Mouse (Mus musculus): ENCODE results near the gene Atp13a1. TPM values are rescaled to one million over a fixed set of nuclear protein-coding genes. Genes with fewer than 3 reads are reported as not detected.

Atp13a1 gene
- polyA plus RNA-seq, 1 experiment from 2014 or later: 53.4 TPM

DNA sequence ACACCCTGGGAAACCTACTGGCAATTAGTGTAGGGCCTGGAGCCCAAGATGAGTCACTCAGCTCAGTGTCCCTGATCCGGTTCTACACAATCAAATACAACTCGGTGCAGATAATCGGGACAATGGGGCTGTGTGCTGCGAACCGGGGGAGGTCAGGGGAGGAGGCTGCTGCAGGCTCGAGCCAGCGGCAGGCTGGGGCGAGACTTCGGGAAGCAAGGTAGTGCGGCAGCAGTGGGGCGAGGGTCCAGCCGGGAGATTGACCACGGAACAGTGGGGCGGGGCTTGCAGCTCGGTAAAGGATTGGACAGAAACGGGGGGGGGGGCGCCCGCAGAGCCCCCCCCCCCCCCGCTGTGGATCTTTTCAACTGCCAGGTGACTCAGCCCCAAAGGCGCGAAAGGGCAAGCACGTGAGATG is 31.0 kb downstream of the Atp13a1 start:
- H3K4me3 ChIP-seq (ENCODE audit: low read length): peak overlapping the region; percentile 64
- peak overlapping the region; percentile 55 for H3K27ac ChIP-seq (ENCODE audit: low read depth, low read length)
- peak overlapping the region; percentile 69 for H3K9ac ChIP-seq (ENCODE audit: low read depth, low read length)
- peak overlapping the region; percentile 81 for H3K4me2 ChIP-seq (replicated peaks; ENCODE audit: low read depth, low read length)
- peaks cover 20% of the 10 kb centered on the region; the same call in 1 of the 2 replicates for H3K36me3 ChIP-seq (ENCODE audit: control insufficient read depth, insufficient read depth, low read length)
- WGBS: 2% methylated on average over 16 of the region's 22 CpGs
- peak; percentile 63 for ATAC-seq (ENCODE audit: low FRiP score, low TSS enrichment)
- H3K27me3 ChIP-seq (ENCODE audit: control insufficient read depth, insufficient read depth, low read length): no peaks in the 10 kb centered on the region
- H3K4me1 ChIP-seq (ENCODE audit: control insufficient read depth, insufficient read depth, low read length): peaks cover 16% of the 10 kb centered on the region
- no peaks in the 10 kb centered on the region for H3K9me3 ChIP-seq (ENCODE audit: control insufficient read depth, low read length)

DNA sequence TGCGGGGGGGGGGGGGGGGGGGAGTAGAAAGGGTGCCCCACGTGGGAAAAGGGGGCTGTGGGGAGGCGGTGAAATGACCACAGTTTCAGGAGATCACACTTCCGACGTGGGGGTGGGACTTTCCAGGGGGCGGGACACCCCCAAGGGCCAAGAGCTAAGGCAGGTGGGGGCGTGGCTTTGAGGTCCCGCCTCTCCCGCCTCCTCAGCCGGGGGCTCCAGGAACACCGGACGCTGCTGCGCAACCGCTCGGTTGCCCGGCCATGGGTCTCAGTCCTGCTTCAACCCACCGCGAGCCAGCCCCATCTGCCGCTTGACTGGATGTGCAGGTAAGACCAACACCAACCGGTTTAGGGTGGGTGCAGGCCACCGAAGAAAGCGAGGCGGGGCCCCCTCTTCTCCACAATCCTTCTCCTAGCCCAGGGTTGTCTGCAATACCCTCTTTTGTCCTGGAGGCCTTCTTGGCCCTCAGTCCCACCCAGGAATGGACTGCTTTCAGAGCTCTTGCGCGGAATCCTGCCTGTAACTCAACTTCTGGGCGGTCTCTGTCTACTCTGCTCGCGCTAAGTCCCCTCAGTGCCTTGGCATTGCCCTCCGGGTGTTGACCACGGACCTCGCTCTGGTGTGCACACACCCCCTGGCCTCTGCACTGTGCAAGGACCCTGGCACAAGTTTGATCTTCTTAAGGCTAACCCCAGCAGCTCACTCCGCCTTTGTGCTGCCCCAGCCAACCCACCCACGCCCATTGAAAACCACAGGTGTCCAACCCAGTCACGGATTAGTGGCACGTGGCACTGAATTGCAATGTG is 31.6 kb downstream of the Atp13a1 start, which contains the start of gene Lpar2:
TSS of gene Lpar2 (plus strand) at position 44 of the 806 bp plus-strand sequence.
- Histone ChIP-seq H3K27me3 (ENCODE audit: control insufficient read depth, insufficient read depth, low read length) (no peaks in the 10 kb centered on the region), H3K9ac (ENCODE audit: low read depth, low read length) (peak within 1 kb of the TSS; percentile 69), H3K4me2 (replicated peaks; ENCODE audit: low read depth, low read length) (peak within 1 kb of the TSS; percentile 81), H3K4me3 (ENCODE audit: low read length) (peak within 1 kb of the TSS; percentile 64), H3K27ac (ENCODE audit: low read depth, low read length) (peak within 1 kb of the TSS; percentile 86), H3K36me3 (ENCODE audit: control insufficient read depth, insufficient read depth, low read length) (peaks cover 17% of the 10 kb centered on the region; the same call in 1 of the 2 replicates), H3K4me1 (ENCODE audit: control insufficient read depth, insufficient read depth, low read length) (peaks cover 16% of the 10 kb centered on the region), H3K9me3 (ENCODE audit: control insufficient read depth, low read length) (no peaks in the 10 kb centered on the region)
- ATAC-seq (ENCODE audit: low FRiP score, low TSS enrichment): peak; percentile 87
- WGBS: 1% methylated on average over 29 of the region's 35 CpGs

DNA sequence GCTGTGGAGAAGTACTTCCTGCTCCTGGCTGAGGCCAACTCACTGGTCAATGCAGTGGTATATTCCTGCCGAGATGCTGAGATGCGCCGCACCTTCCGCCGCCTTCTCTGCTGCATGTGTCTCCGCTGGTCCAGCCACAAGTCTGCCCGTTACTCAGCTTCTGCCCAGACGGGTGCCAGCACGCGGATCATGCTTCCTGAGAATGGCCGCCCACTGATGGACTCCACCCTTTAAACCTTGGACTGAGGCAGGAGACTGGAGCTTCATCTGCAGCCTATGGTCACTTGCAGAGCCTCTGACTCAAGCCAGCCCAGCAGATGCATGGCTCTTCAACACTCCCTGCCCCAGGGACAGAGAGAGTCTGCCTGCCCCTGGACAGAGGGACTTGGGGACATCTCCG is 35.4 kb downstream of the Atp13a1 start:
- no peaks in the 10 kb centered on the region for H3K9me3 ChIP-seq (ENCODE audit: control insufficient read depth, low read length)
- H3K9ac ChIP-seq (ENCODE audit: low read depth, low read length): no peak overlapping the region
- peaks cover 16% of the 10 kb centered on the region for H3K4me1 ChIP-seq (ENCODE audit: control insufficient read depth, insufficient read depth, low read length)
- no peaks in the 10 kb centered on the region for H3K27me3 ChIP-seq (ENCODE audit: control insufficient read depth, insufficient read depth, low read length)
- ATAC-seq (ENCODE audit: low FRiP score, low TSS enrichment): no peak
- H3K4me3 ChIP-seq (ENCODE audit: low read length): no peak overlapping the region
- peaks cover 19% of the 10 kb centered on the region; the same call in 1 of the 2 replicates for H3K36me3 ChIP-seq (ENCODE audit: control insufficient read depth, insufficient read depth, low read length)
- H3K27ac ChIP-seq (ENCODE audit: low read depth, low read length): no peak overlapping the region
- H3K4me2 ChIP-seq (replicated peaks; ENCODE audit: low read depth, low read length): no peak overlapping the region
- WGBS: 93% methylated on average over 12 of the region's 12 CpGs

DNA sequence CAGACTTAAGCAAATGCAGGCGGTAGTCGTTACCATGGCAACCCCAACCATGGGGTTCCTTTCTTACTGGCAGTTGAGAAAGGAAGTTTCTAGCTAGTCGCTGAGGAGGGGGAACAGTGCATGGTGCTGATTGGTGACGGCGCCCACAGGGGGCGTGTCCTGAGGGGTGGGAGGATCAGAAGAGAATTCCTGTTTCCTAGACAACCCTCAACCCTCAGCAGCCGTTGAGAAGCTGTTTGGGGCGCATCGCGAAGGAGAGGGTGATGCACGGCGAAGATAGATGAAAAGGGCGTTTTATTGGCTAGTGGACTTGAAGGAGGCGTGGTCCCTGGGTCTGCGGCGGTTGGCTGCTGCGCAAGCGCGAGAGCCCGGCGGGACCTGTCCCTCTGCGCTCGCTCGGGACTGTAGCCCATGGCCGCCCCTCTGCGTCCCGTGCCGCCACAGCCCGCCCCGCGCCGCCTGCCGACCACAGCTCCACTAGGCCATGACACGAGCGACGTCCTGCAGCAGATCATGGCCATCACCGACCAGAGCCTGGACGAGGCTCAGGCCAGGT is 41.4 kb downstream of the Atp13a1 start, which contains the start of gene Pbx4:
TSS of gene Pbx4 (plus strand) at position 194 of the 556 bp plus-strand sequence.
- Histone ChIP-seq H3K27me3 (ENCODE audit: control insufficient read depth, insufficient read depth, low read length) (no peaks in the 10 kb centered on the region), H3K4me1 (ENCODE audit: control insufficient read depth, insufficient read depth, low read length) (0 out of 2 replicates have a peak, but pooled peaks cover 2% of the 10 kb centered on the region), H3K9ac (ENCODE audit: low read depth, low read length) (peak within 1 kb of the TSS; percentile 65), H3K27ac (ENCODE audit: low read depth, low read length) (peak within 1 kb of the TSS; percentile 37; the same call in 1 of the 2 replicates), H3K9me3 (ENCODE audit: control insufficient read depth, low read length) (no peaks in the 10 kb centered on the region), H3K4me2 (replicated peaks; ENCODE audit: low read depth, low read length) (peak within 1 kb of the TSS; percentile 92), H3K4me3 (ENCODE audit: low read length) (peak within 1 kb of the TSS; percentile 59), H3K36me3 (ENCODE audit: control insufficient read depth, insufficient read depth, low read length) (0 out of 2 replicates have a peak, but pooled peaks cover 5% of the 10 kb centered on the region)
- WGBS: under 1% methylated on average over 37 of the region's 38 CpGs
- ATAC-seq (ENCODE audit: low FRiP score, low TSS enrichment): peak; percentile 98

DNA sequence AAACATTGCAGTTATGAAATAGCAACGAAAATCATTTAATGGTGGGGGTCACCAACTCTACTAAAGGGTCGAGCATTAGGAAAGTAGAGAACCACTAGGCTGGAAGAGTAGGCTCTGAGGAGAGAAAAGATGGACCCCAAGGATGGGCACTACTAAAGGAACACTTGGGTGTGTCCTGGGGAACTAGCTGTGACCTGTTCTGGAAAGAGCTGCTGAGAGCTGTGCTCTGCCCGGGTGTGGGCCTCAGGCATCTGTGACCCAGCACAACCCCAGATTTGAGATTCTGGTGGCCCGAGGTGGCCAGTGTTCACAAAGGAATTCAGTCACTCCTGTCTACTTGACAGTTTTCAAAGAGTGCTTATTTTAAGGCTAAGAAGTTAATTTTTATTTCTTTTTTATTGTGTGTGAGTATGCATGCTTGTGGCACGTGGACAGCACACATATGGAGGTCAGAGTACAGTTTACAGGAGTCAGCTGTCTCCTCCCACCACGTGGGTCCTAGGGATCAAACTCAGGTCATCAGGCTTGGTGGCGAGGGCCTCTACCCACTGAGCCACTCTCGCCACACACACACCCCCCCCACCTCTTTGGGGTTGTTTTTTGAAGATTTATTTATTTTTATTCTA is 46.2 kb downstream of the Atp13a1 start:
- Histone ChIP-seq H3K27ac (ENCODE audit: low read depth, low read length) (no peak overlapping the region), H3K9ac (ENCODE audit: low read depth, low read length) (no peak overlapping the region), H3K4me3 (ENCODE audit: low read length) (no peak overlapping the region), H3K27me3 (ENCODE audit: control insufficient read depth, insufficient read depth, low read length) (no peaks in the 10 kb centered on the region), H3K9me3 (ENCODE audit: control insufficient read depth, low read length) (no peaks in the 10 kb centered on the region), H3K4me2 (replicated peaks; ENCODE audit: low read depth, low read length) (no peak overlapping the region), H3K4me1 (ENCODE audit: control insufficient read depth, insufficient read depth, low read length) (0 out of 2 replicates have a peak, but pooled peaks cover 2% of the 10 kb centered on the region), H3K36me3 (ENCODE audit: control insufficient read depth, insufficient read depth, low read length) (no peaks in the 10 kb centered on the region)
- 74% methylated on average over 8 of the region's 8 CpGs for WGBS
- ATAC-seq (ENCODE audit: low FRiP score, low TSS enrichment): no peak

DNA sequence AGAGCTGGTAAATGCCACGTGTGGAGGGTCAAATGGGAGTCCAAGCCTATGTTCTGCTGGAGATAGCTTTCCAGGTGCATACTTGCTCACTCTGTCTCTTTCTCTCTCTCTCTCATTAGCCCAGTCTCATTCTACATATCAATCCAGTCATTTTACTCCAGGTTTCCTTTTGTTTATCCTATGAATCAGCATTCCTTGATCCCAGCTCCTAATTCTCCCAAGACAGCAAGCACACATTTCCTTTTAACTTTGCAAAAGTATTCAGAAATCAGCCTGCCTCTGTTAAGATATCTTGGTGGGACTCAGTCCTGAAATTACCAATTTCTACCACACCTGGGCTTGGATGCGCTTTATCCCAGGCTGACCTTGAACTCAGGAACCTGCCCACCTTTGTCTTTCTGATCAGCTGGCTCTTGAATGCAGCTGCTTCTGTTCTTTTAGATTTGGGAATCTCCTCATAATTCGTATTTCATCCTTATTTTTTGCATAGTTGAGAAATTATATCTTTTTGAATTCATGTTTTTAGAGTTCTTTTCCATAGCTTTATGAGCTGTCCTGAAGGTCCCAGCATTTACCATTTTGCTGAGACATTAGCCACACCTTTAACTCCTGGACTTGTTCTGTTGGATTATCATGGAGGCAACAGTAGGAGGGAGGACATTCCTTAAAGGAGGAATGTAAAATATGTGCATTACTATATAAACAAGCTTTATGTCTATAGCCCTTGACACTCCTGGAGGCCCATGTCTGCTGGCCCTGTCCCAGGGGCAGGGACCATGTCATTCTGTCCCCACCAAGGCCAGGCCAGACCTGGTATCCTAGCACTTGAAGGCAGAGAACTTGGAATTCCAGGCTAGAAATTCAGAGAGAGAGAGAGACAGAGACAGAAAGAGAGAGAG is 56.5 kb downstream of the Atp13a1 start:
- no peak for ATAC-seq (ENCODE audit: low FRiP score, low TSS enrichment)
- H3K4me1 ChIP-seq (ENCODE audit: control insufficient read depth, insufficient read depth, low read length): no peaks in the 10 kb centered on the region
- no peak overlapping the region for H3K4me3 ChIP-seq (ENCODE audit: low read length)
- H3K27ac ChIP-seq (ENCODE audit: low read depth, low read length): no peak overlapping the region
- H3K9me3 ChIP-seq (ENCODE audit: control insufficient read depth, low read length): no peaks in the 10 kb centered on the region
- H3K27me3 ChIP-seq (ENCODE audit: control insufficient read depth, insufficient read depth, low read length): no peaks in the 10 kb centered on the region
- H3K36me3 ChIP-seq (ENCODE audit: control insufficient read depth, insufficient read depth, low read length): no peaks in the 10 kb centered on the region
- no peak overlapping the region for H3K9ac ChIP-seq (ENCODE audit: low read depth, low read length)
- 73% methylated on average over 3 of the region's 3 CpGs for WGBS
- no peak overlapping the region for H3K4me2 ChIP-seq (replicated peaks; ENCODE audit: low read depth, low read length)

DNA sequence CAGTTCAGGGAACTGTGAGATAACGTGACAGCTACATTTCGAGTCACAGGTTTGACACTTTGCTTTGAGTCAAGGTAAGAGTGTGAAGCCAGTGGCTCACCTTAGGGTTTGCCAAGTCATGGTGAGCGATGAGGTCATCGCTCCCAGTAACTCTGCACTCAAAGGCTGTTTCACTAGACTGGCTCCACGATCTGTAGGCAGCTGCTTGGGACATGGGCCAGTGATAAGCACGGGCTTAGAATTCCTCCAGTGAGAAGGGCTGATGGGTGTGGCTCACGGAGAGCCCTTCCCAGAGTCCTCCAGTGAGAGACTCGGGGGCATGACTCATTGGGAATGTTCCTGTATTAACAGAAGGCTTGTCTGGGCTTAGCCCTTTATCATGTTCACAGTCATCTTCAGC is 58.0 kb downstream of the Atp13a1 start:
- 83% methylated on average over 8 of the region's 8 CpGs for WGBS
- H3K27ac ChIP-seq (ENCODE audit: low read depth, low read length): no peak overlapping the region
- no peak for ATAC-seq (ENCODE audit: low FRiP score, low TSS enrichment)

DNA sequence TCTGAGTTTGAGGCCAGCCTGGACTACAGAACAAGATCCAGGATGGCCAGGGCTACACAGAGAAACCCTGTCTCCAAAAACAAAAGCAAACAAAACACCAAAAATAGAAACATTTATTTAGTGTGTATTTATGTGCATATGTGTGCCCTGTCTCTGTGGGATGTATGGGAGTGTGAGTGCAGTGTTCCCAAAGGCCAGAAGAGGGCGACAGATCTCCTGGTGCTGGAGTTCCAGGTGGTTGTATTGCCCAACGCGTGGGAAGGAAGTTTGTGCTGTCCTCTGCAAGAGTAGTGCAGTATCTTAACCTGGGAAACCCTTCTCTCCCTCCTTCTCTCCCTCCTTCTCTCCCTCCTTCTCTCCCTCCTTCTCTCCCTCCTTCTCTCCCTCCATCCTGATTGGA is 58.9 kb downstream of the Atp13a1 start:
- 28% methylated on average over 3 of the region's 3 CpGs for WGBS
- H3K9ac ChIP-seq (ENCODE audit: low read depth, low read length): no peak overlapping the region
- H3K27ac ChIP-seq (ENCODE audit: low read depth, low read length): no peak overlapping the region
- no peak overlapping the region for H3K4me2 ChIP-seq (replicated peaks; ENCODE audit: low read depth, low read length)
- H3K27me3 ChIP-seq (ENCODE audit: control insufficient read depth, insufficient read depth, low read length): no peaks in the 10 kb centered on the region
- no peaks in the 10 kb centered on the region for H3K4me1 ChIP-seq (ENCODE audit: control insufficient read depth, insufficient read depth, low read length)
- no peak for ATAC-seq (ENCODE audit: low FRiP score, low TSS enrichment)
- H3K9me3 ChIP-seq (ENCODE audit: control insufficient read depth, low read length): no peaks in the 10 kb centered on the region
- H3K36me3 ChIP-seq (ENCODE audit: control insufficient read depth, insufficient read depth, low read length): no peaks in the 10 kb centered on the region
- no peak overlapping the region for H3K4me3 ChIP-seq (ENCODE audit: low read length)

More for the DNA sequence above, 58.0 kb downstream of the Atp13a1 start:
- no peaks in the 10 kb centered on the region for H3K36me3 ChIP-seq (ENCODE audit: control insufficient read depth, insufficient read depth, low read length)
- H3K4me1 ChIP-seq (ENCODE audit: control insufficient read depth, insufficient read depth, low read length): no peaks in the 10 kb centered on the region
- no peaks in the 10 kb centered on the region for H3K9me3 ChIP-seq (ENCODE audit: control insufficient read depth, low read length)
- no peak overlapping the region for H3K4me3 ChIP-seq (ENCODE audit: low read length)
- H3K4me2 ChIP-seq (replicated peaks; ENCODE audit: low read depth, low read length): no peak overlapping the region
- H3K27me3 ChIP-seq (ENCODE audit: control insufficient read depth, insufficient read depth, low read length): no peaks in the 10 kb centered on the region
- no peak overlapping the region for H3K9ac ChIP-seq (ENCODE audit: low read depth, low read length)
